Mouse (Mus musculus): ENCODE results near the gene Syn3. TPM values are rescaled to one million over a fixed set of nuclear protein-coding genes. Genes with fewer than 3 reads are reported as not detected.

The Syn3 gene
- polyA plus RNA-seq, 1 experiment: 0.84 TPM

DNA sequence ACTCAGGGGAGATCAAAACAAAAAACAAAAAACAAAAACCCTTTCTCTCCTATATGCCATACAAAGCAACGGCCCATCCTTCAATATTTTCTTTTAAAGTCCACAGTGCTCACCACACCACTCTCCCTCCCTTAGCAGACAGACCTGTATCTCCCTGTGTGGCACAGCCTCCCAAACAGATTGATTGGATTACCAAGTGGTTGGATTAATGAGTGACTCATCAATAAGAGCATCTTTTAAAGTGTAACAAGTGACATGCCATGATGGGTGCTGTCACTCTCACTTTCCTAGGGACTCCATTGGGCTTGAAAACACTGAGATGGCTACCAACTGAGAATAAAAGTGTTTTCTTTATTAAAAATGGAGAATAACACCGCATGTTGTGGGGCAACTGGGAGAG, 2.8 kb downstream of the Syn3 start:
- WGBS: 95% methylated on average over 2 of the region's 2 CpGs
- H3K4me1 ChIP-seq (replicated peaks; ENCODE audit: control insufficient read depth, insufficient read depth, low read length): peaks cover 8% of the 10 kb centered on the region; the same call in 1 of the 2 replicates
- TF ChIP-seq POLR2A (IDR thresholded peaks at IDR 0.05; ENCODE audit: control insufficient read depth, extremely low read depth, insufficient read depth, low read length, poor library complexity) (no peak), CTCF (IDR thresholded peaks at IDR 0.05; ENCODE audit: borderline replicate concordance, control insufficient read depth, extremely low read depth, insufficient read depth, low read length, poor library complexity) (no peak)
- no peaks in the 10 kb centered on the region for H3K27me3 ChIP-seq (ENCODE audit: control insufficient read depth, insufficient read depth, low read length)
- no peak for DNase-seq
- no peak overlapping the region for H3K27ac ChIP-seq (ENCODE audit: control insufficient read depth, insufficient read depth, low read length)
- no peaks in the 10 kb centered on the region for H3K36me3 ChIP-seq (ENCODE audit: control insufficient read depth, insufficient read depth, low read length)
- no peak overlapping the region for H3K4me3 ChIP-seq (ENCODE audit: control insufficient read depth, insufficient read depth, low read length)

DNA sequence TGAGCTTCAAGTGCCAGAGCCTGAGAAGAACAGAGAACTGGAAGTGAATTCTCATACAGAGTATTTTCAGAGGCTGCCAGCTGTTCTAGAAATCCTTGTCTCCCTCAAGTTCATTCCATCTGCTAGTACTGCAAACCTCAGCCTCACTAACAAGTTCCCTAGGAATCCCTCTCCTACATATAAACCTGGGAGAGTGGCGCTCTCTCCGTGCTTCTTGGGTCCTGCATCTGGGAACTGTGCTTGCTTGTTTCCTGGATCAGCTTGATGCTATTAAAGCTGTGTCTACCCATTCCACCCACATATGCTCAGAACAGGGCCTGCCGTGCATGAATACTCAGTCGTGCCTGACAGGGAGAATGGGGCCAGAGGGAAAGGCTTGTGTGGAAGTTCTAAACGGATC, 5.6 kb downstream of the Syn3 start:
- no peak for DNase-seq
- Histone ChIP-seq H3K4me3 (ENCODE audit: control insufficient read depth, insufficient read depth, low read length) (no peak overlapping the region), H3K27ac (ENCODE audit: control insufficient read depth, insufficient read depth, low read length) (no peak overlapping the region), H3K36me3 (ENCODE audit: control insufficient read depth, insufficient read depth, low read length) (no peaks in the 10 kb centered on the region), H3K4me1 (replicated peaks; ENCODE audit: control insufficient read depth, insufficient read depth, low read length) (peaks cover 3% of the 10 kb centered on the region; the same call in 1 of the 2 replicates), H3K27me3 (ENCODE audit: control insufficient read depth, insufficient read depth, low read length) (no peaks in the 10 kb centered on the region)
- 96% methylated on average over 5 of the region's 5 CpGs for WGBS
- TF ChIP-seq CTCF (IDR thresholded peaks at IDR 0.05; ENCODE audit: borderline replicate concordance, control insufficient read depth, extremely low read depth, insufficient read depth, low read length, poor library complexity) (no peak), POLR2A (IDR thresholded peaks at IDR 0.05; ENCODE audit: control insufficient read depth, extremely low read depth, insufficient read depth, low read length, poor library complexity) (no peak)

DNA sequence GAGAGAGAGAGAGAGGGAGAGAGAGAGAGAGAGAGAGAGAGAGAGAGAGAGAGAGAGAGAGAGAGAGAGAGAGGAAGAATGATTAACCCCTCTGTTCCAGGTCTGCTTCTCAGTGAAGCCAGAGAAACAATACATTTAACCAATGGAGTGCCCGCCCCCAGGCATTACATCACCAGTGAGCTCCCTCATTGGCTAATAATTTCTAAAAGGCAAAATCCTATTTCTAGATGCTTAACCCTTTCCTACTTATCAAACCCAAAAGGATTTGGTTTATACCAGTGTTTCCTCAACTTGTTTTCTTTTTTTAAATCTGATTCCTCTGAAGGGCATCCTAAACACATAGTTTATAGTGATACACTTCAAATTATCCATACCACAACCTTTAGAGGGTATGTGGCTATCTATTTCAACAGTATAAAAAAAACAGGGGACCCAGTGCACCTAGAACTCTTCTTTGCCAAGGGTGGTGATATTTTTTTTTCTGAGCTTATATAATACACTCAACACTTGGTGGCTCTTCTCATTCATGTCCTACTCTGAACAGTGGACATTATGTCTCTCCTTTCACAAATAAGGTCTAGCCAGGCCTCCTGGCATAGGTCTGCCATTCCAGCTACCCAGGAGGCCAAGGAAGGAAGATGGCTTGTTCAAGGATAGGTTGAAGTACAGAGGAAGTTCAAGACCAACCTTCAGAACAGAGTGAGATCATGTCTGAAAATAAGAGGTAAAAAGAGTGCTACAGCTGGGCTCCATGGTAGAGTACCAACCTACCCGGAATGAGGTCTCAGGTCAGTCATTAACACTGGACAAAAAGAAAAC, 6.4 kb downstream of the Syn3 start:
- DNase-seq: no peak
- 92% methylated on average over 2 of the region's 2 CpGs for WGBS
- no peak for TF ChIP-seq CTCF (IDR thresholded peaks at IDR 0.05; ENCODE audit: borderline replicate concordance, control insufficient read depth, extremely low read depth, insufficient read depth, low read length, poor library complexity)
- no peak for TF ChIP-seq POLR2A (IDR thresholded peaks at IDR 0.05; ENCODE audit: control insufficient read depth, extremely low read depth, insufficient read depth, low read length, poor library complexity)
- Histone ChIP-seq H3K27me3 (ENCODE audit: control insufficient read depth, insufficient read depth, low read length) (no peaks in the 10 kb centered on the region), H3K4me3 (ENCODE audit: control insufficient read depth, insufficient read depth, low read length) (no peak overlapping the region), H3K36me3 (ENCODE audit: control insufficient read depth, insufficient read depth, low read length) (no peaks in the 10 kb centered on the region), H3K27ac (ENCODE audit: control insufficient read depth, insufficient read depth, low read length) (no peak overlapping the region), H3K4me1 (replicated peaks; ENCODE audit: control insufficient read depth, insufficient read depth, low read length) (no peaks in the 10 kb centered on the region)

DNA sequence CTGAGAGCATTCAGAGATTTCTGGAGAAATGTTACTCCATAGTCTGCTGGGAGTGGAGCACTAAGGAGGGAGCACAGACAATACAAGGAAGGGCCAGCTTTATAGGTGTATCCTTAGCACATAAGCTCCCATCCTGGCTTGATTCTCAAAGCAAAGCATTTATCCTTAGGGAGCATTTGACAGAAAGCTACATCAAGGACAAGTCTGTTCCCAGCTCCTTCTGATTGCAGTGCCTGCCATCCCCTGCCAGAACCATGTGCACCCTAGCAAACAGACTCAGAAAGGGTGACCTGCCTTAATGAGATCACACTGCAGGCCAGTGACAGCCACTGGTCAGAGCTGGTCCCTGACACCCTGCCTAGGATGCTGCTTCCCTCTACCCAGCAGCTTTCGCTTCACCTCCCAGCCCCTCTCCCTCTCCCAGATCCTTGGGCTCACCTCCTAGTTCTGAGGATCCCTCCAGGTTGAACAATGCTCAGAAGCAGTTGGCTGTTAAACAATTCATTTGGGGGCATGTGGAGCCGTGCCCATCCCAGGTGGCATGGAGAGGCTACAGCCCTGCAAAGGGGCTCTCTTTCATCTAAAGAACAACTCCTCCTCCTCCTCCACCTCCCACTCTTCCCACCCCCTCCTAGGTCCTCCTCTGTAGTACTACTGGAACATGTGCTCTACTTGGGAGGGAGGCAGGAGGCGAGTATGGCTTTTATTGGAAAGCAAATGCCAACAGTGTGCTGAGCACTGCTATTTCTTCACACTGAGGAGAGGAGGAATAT, 7.2 kb downstream of the Syn3 start:
- no peak overlapping the region for H3K4me3 ChIP-seq (ENCODE audit: control insufficient read depth, insufficient read depth, low read length)
- H3K4me1 ChIP-seq (replicated peaks; ENCODE audit: control insufficient read depth, insufficient read depth, low read length): no peaks in the 10 kb centered on the region
- WGBS: 84% methylated on average over 3 of the region's 3 CpGs
- TF ChIP-seq CTCF (IDR thresholded peaks at IDR 0.05; ENCODE audit: borderline replicate concordance, control insufficient read depth, extremely low read depth, insufficient read depth, low read length, poor library complexity) (no peak), POLR2A (IDR thresholded peaks at IDR 0.05; ENCODE audit: control insufficient read depth, extremely low read depth, insufficient read depth, low read length, poor library complexity) (no peak)
- no peak overlapping the region for H3K27ac ChIP-seq (ENCODE audit: control insufficient read depth, insufficient read depth, low read length)
- no peaks in the 10 kb centered on the region for H3K36me3 ChIP-seq (ENCODE audit: control insufficient read depth, insufficient read depth, low read length)
- H3K27me3 ChIP-seq (ENCODE audit: control insufficient read depth, insufficient read depth, low read length): no peaks in the 10 kb centered on the region
- DNase-seq: no peak

DNA sequence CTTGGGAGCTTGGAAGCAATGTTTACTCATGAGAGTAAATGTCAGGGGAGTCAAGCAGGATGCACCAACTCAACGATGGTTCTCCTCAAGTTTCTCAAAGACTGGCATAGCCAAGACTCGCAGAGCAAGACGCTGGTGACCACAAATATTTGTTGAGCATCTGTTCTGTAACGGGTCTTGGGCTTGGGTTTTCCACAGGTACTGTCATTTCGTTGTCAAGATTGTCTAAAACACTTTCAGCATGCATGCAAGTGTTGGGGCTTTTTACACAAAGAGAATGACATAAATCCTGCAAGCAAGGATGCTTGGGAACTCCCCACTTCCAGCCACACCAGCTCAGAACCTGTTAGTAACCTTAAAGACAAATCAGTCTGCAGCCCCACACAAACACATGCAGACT, 10.2 kb downstream of the Syn3 start:
- H3K36me3 ChIP-seq (ENCODE audit: control insufficient read depth, insufficient read depth, low read length): no peaks in the 10 kb centered on the region
- TF ChIP-seq POLR2A (IDR thresholded peaks at IDR 0.05; ENCODE audit: control insufficient read depth, extremely low read depth, insufficient read depth, low read length, poor library complexity) (no peak), CTCF (IDR thresholded peaks at IDR 0.05; ENCODE audit: borderline replicate concordance, control insufficient read depth, extremely low read depth, insufficient read depth, low read length, poor library complexity) (no peak)
- no peaks in the 10 kb centered on the region for H3K4me1 ChIP-seq (replicated peaks; ENCODE audit: control insufficient read depth, insufficient read depth, low read length)
- no peaks in the 10 kb centered on the region for H3K27me3 ChIP-seq (ENCODE audit: control insufficient read depth, insufficient read depth, low read length)
- no peak overlapping the region for H3K4me3 ChIP-seq (ENCODE audit: control insufficient read depth, insufficient read depth, low read length)
- no peak for DNase-seq
- 89% methylated on average over 5 of the region's 5 CpGs for WGBS
- no peak overlapping the region for H3K27ac ChIP-seq (ENCODE audit: control insufficient read depth, insufficient read depth, low read length)

DNA sequence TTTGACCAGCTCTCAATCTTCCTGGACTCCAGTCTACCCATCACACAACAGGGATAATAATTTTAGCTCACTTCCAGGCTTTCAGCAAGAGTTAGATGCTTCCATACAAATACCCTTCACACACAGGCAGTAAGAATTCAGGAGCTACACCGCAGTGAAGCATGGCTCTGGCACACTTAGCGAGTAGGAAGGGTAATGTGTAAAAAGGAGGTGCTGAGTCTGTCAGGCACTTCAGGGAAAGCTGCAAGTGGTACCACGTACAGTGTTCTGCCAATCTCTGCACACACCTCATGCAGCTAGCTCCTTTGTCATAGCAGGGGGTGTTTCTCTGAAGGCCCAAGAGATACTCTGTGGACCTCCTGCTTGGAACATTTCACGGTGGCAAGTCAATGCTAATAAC, 12.7 kb downstream of the Syn3 start:
- no peak for DNase-seq
- H3K36me3 ChIP-seq (ENCODE audit: control insufficient read depth, insufficient read depth, low read length): no peaks in the 10 kb centered on the region
- 93% methylated on average over 4 of the region's 4 CpGs for WGBS
- H3K27ac ChIP-seq (ENCODE audit: control insufficient read depth, insufficient read depth, low read length): no peak overlapping the region
- no peaks in the 10 kb centered on the region for H3K4me1 ChIP-seq (replicated peaks; ENCODE audit: control insufficient read depth, insufficient read depth, low read length)
- H3K27me3 ChIP-seq (ENCODE audit: control insufficient read depth, insufficient read depth, low read length): no peaks in the 10 kb centered on the region
- no peak for TF ChIP-seq CTCF (IDR thresholded peaks at IDR 0.05; ENCODE audit: borderline replicate concordance, control insufficient read depth, extremely low read depth, insufficient read depth, low read length, poor library complexity)
- TF ChIP-seq POLR2A (IDR thresholded peaks at IDR 0.05; ENCODE audit: control insufficient read depth, extremely low read depth, insufficient read depth, low read length, poor library complexity): no peak
- no peak overlapping the region for H3K4me3 ChIP-seq (ENCODE audit: control insufficient read depth, insufficient read depth, low read length)

Measured in thymus, adult 2 months (tissue).